Mouse (Mus musculus) kidney, postnatal 4 days (tissue): Measurements from ENCODE around the gene Mrgpra3.

Source experiments
- DNase-seq, 2 experiments: peaks; one replicate each; pipeline ENCODE4 v3.0.0; 2021; ENCODE audit warnings: mixed read lengths in 2 of 2

Mrgpra3 gene

DNA sequence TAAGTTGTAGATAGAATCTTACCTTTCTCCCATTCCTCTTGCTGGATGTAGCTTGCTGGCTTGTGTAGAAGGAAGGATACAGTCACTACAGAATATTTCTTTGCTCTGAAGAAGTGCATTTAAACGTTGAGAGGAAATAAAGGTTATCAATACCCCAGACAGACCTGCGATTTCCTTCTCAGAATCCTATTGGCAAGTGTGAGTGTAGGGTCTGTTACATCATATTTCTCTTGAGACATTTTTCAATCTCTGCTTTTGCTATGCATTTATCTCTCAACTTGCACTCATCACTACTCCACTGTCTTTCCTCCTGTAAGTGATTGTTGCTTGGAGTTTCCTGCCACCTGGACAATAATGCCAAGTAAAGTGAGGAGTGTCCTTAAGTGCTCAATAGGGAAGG is at the start of gene Mrgpra3:
Mrgpra3 (minus strand) TSS at position 101 of the 400 bp plus-strand sequence.
- DNase-seq: no peak
